Mouse (Mus musculus) small intestine, adult 2 months (tissue): ENCODE data around the gene Mapre3.

Experiments
- CTCF ChIP-seq: fragments of 200-500 bp; IDR thresholded peaks from 2 replicates; pipeline ENCODE4 v1.5.1; 2012; ENCODE audit warnings: low read depth, mild to moderate bottlenecking, control low read depth, inconsistent platforms, low read length, moderate library complexity, mixed read lengths; ENCODE audit not compliant: insufficient replicate concordance, insufficient read length; ENCODE audit errors: extremely low read depth
- POLR2A ChIP-seq: fragments of 200-500 bp; IDR thresholded peaks from 2 replicates; pipeline ENCODE4 v1.6.1; 2012; ENCODE audit warnings: low read depth, mild to moderate bottlenecking, control low read depth, inconsistent platforms, low read length, moderate library complexity

DNA sequence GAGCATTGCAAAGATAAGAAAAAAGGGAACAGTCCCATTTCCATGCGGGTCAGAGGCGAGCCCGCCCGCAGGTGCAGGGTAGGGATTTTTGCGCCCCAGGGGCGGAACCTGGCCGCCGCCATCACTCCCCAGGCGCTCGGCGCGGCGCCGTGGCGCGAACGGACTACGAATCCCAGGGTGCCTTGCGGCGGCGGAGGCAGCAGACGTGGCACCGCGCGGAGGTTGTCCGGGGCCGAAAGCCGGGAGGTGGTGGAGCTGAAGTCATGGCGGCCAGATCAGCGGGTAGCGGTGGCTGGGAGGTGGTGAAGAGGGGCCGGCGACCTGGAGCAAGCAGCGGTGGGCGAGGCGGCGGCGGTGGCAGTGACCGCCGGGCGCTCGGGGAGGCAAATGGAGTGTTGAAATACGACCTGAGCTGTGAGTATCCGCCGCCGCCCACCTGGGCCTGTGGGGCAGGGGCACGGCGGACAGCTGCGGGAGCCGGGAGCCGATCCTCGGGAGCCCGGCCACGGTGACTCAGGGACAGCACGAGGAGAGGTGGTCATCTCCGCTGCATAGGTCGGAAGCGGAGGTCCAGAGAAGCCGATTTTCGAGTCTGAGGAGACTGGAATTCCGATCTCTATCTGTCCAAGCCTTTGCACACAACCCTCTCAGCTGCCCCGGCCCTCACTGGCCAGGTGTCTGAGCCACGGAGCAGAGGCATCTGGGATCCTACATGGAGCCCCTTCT, 55.1 kb downstream of the Mapre3 start:
- TF ChIP-seq CTCF (no peak), POLR2A (peak; percentile 83)
